Mouse (Mus musculus) heart, postnatal 0 days (tissue): ENCODE data around the gene Fgd3.

ENCODE experiments used
- CTCF ChIP-seq: IDR thresholded peaks from 2 replicates; pipeline ENCODE4 v1.5.1; 2016; ENCODE audit warnings: antibody characterized with exemption, control low read depth, low read depth
- EP300 ChIP-seq: IDR thresholded peaks from 2 replicates; pipeline ENCODE4 v1.6.1; 2016; ENCODE audit warnings: antibody characterized with exemption, low read depth

DNA sequence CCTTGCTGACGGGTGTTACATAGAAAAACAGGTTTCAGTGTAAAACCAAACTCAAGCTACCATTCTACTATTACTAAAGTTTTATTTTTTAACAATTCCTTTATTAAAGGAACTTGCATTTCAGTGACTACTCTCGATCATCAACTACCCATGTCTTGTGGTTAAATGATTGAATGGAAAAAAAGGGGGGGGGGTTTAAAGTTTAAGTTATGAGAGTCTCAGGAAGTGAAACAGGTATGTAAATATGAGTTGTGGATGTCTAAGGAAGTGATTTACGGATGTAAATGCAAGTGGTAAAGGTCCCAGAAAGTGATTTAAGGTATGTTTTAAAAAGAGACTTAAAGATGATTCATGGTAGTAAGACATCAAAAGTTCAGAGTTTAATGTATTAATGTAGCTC is 95.0 kb downstream of the Fgd3 start:
- TF ChIP-seq CTCF (no peak), EP300 (no peak)
